Mouse (Mus musculus) MEL (cell line): ENCODE results near the gene Il12rb1. TPM values are rescaled to one million over a fixed set of nuclear protein-coding genes. Genes with fewer than 3 reads are reported as not detected.

ENCODE experiments used
- DNase-seq: peaks from one replicate; pipeline ENCODE4 v3.0.0; 2011; ENCODE audit warnings: low read depth, low spot score
- H3K27ac ChIP-seq: 2 replicates; pipeline ENCODE4 v1.5.1; 2012; ENCODE audit warnings: low read depth, mild to moderate bottlenecking, control low read depth, low read length, moderate library complexity; ENCODE audit not compliant: control insufficient read depth
- H3K27me3 ChIP-seq, 2 experiments: fragments of 150-350 bp in 1 of 2; sonication (generic) in 1 of 2; 2 replicates each; pipeline ENCODE4 v1.6.1; 2012; ENCODE audit warnings: low read length in 2 of 2, mild to moderate bottlenecking in 2 of 2, improper control_type of control experiment in 1 of 2, moderate library complexity in 1 of 2; ENCODE audit not compliant: insufficient read depth in 2 of 2, control insufficient read depth in 1 of 2
- H3K36me3 ChIP-seq, 2 experiments: 2 replicates each; pipeline ENCODE4 v1.6.1; 2012 to 2014; ENCODE audit warnings: low read length in 2 of 2, improper control_type of control experiment in 1 of 2, inconsistent platforms in 1 of 2, mild to moderate bottlenecking in 1 of 2; ENCODE audit not compliant: insufficient read depth in 2 of 2, control insufficient read depth in 1 of 2
- H3K4me1 ChIP-seq, 2 experiments: fragments of 150-350 bp in 1 of 2; sonication (generic) in 1 of 2; 2 replicates each; pipeline ENCODE4 v1.6.1; 2012; ENCODE audit warnings: low read length in 2 of 2, improper control_type of control experiment in 1 of 2, mild to moderate bottlenecking in 1 of 2; ENCODE audit not compliant: insufficient read depth in 2 of 2, control insufficient read depth in 1 of 2
- H3K4me3 ChIP-seq, 2 experiments: fragments of 150-350 bp in 1 of 2; sonication (generic) in 1 of 2; 2 replicates each; pipeline ENCODE4 v1.5.1; 2012; ENCODE audit warnings: low read depth in 2 of 2, low read length in 2 of 2, mild to moderate bottlenecking in 2 of 2, moderate library complexity in 2 of 2, control low read depth in 1 of 2, improper control_type of control experiment in 1 of 2; ENCODE audit not compliant: control insufficient read depth in 1 of 2, insufficient read depth in 1 of 2
- H3K79me2 ChIP-seq: 2 replicates; pipeline ENCODE4 v1.6.1; 2012; ENCODE audit warnings: mild to moderate bottlenecking, low read length, moderate library complexity; ENCODE audit not compliant: control insufficient read depth, poor library complexity, insufficient read depth
- H3K9ac ChIP-seq: 2 replicates; pipeline ENCODE4 v1.6.1; 2012; ENCODE audit warnings: low read depth, mild to moderate bottlenecking, control low read depth, low read length, moderate library complexity; ENCODE audit not compliant: control insufficient read depth, poor library complexity, severe bottlenecking
- H3K9me3 ChIP-seq: fragments of 150-350 bp; sonication (generic); replicated peaks from 2 replicates; pipeline ENCODE4 v1.6.1; 2012; ENCODE audit warnings: mild to moderate bottlenecking, low read length, improper control_type of control experiment, moderate library complexity; ENCODE audit not compliant: insufficient read depth
- CTCF ChIP-seq, 3 experiments: IDR thresholded peaks in 2 of 3; conservative IDR thresholded peaks in 1 of 3; 2 replicates each; pipeline ENCODE4 v1.5.1; 2011 to 2012; ENCODE audit warnings: low read length in 3 of 3, low read depth in 2 of 3, mild to moderate bottlenecking in 2 of 3, improper control_type of control experiment in 1 of 3, inconsistent platforms in 1 of 3, mixed read lengths in 1 of 3, moderate library complexity in 1 of 3; ENCODE audit not compliant: control insufficient read depth in 1 of 3, insufficient read depth in 1 of 3, poor library complexity in 1 of 3, severe bottlenecking in 1 of 3
- GABPA ChIP-seq: IDR thresholded peaks from 2 replicates; pipeline ENCODE4 v1.6.1; 2012; ENCODE audit warnings: low read depth, mild to moderate bottlenecking, inconsistent platforms, low read length, improper control_type of control experiment, moderate library complexity
- HCFC1 ChIP-seq: IDR thresholded peaks from 2 replicates; pipeline ENCODE4 v1.6.1; 2012; ENCODE audit warnings: low read depth, mild to moderate bottlenecking, inconsistent platforms, low read length, improper control_type of control experiment, moderate library complexity
- KAT2A ChIP-seq: conservative IDR thresholded peaks from 2 replicates; pipeline ENCODE4 v1.6.1; 2012; ENCODE audit warnings: low read depth, low read length, improper control_type of control experiment, inconsistent platforms
- MAX ChIP-seq: IDR thresholded peaks from 2 replicates; pipeline ENCODE4 v1.6.1; 2011; ENCODE audit warnings: low read length, improper control_type of control experiment
- MXI1 ChIP-seq: IDR thresholded peaks from 2 replicates; pipeline ENCODE4 v1.6.1; 2011; ENCODE audit warnings: mild to moderate bottlenecking, low read depth, low read length, improper control_type of control experiment
- MYB ChIP-seq: IDR thresholded peaks from 2 replicates; pipeline ENCODE4 v1.6.1; 2011; ENCODE audit warnings: mild to moderate bottlenecking, low read depth, low read length, improper control_type of control experiment
- NELFE ChIP-seq: IDR thresholded peaks from 2 replicates; pipeline ENCODE4 v1.6.1; 2011; ENCODE audit warnings: low read depth, low read length, improper control_type of control experiment
- POLR2AphosphoS2 ChIP-seq: IDR thresholded peaks from 2 replicates; pipeline ENCODE4 v1.6.1; 2011; ENCODE audit warnings: low read length, improper control_type of control experiment
- POLR2AphosphoS5 ChIP-seq: IDR thresholded peaks from 2 replicates; pipeline ENCODE4 v1.6.1; 2012; ENCODE audit warnings: low read depth, borderline replicate concordance, mild to moderate bottlenecking, inconsistent platforms, low read length, moderate library complexity, mixed read lengths
- TCF12 ChIP-seq: IDR thresholded peaks from 2 replicates; pipeline ENCODE4 v1.6.1; 2014; ENCODE audit warnings: low read depth, mild to moderate bottlenecking, inconsistent platforms, low read length, improper control_type of control experiment, moderate library complexity
- USF1 ChIP-seq: IDR thresholded peaks from 2 replicates; pipeline ENCODE4 v1.6.1; 2014; ENCODE audit warnings: low read depth, mild to moderate bottlenecking, inconsistent platforms, low read length, improper control_type of control experiment, moderate library complexity
- ZC3H11A ChIP-seq: IDR thresholded peaks from 2 replicates; pipeline ENCODE4 v1.6.1; 2012; ENCODE audit warnings: low read depth, mild to moderate bottlenecking, inconsistent platforms, low read length, improper control_type of control experiment
- ZKSCAN1 ChIP-seq: IDR thresholded peaks from 2 replicates; pipeline ENCODE4 v1.6.1; 2012; ENCODE audit warnings: low read depth, mild to moderate bottlenecking, inconsistent platforms, low read length, improper control_type of control experiment, moderate library complexity
- ZMIZ1 ChIP-seq: IDR thresholded peaks from 2 replicates; pipeline ENCODE4 v1.6.1; 2012; ENCODE audit warnings: low read depth, mild to moderate bottlenecking, inconsistent platforms, low read length, improper control_type of control experiment, moderate library complexity
- ZNF384 ChIP-seq: IDR thresholded peaks from 2 replicates; pipeline ENCODE4 v1.6.1; 2012; ENCODE audit warnings: low read depth, mild to moderate bottlenecking, inconsistent platforms, low read length, improper control_type of control experiment
- polyA plus RNA-seq, 2 experiments: library from polyadenylated mRNA; stranded (reverse) in 1 of 2; unstranded in 1 of 2; fragments of >175 nt in 1 of 2; fragments of >200 nt in 1 of 2; gene quantifications; 2 replicates each; pipeline versions ENCODE4 v1.2.1 to v1.2.4; 2012; ENCODE audit warnings: low replicate concordance in 2 of 2, low read depth in 1 of 2; ENCODE audit not compliant: insufficient read length in 2 of 2, insufficient read depth in 1 of 2, missing spikeins in 1 of 2
- total RNA-seq: library from RNA; depleted of rRNA; stranded (reverse); fragments of 300-350 nt; gene quantifications from 2 replicates; pipeline ENCODE4 v1.2.3, GENCODE M21; 2012

The Il12rb1 gene
- total and polyA plus RNA-seq, 3 experiments = 1.2 to 2.2 TPM; not detected in 1

DNA sequence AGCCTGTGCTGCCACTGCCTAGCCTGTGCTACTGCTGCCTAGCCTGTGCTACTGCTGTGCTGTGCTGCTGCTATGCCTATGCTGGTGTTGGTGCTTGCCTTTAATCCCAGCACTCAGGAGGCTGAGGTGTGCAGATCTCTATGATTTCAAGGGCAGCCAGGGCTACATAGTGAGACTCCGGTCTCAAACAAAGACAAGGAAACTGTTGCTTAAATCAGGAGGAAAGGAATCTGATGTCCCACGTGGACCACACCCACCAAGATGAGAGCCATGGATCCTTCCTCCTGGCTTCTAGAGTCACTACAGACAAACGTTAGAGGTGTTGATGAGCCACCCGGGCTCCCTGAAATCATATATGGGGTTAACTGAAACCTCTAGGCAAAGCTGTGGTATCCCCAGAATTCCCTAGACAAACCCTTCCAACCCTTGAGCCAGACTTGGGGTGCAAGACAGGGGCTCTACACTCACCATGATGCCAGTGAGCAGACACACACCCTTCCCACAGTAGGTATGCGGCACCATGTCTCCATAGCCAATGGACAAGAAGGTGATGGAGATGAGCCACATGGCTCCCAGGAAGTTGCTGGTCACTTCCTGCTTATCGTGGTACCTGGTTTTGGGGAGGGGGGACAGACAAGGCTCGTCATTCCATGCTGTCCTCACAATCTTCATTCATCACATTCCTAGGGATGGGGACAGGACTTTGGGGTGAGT is 42.0 kb downstream of the Il12rb1 start:
- Histone ChIP-seq H3K9me3 (no peaks in the 10 kb centered on the region), H3K27me3 (no peaks in the 10 kb centered on the region)

DNA sequence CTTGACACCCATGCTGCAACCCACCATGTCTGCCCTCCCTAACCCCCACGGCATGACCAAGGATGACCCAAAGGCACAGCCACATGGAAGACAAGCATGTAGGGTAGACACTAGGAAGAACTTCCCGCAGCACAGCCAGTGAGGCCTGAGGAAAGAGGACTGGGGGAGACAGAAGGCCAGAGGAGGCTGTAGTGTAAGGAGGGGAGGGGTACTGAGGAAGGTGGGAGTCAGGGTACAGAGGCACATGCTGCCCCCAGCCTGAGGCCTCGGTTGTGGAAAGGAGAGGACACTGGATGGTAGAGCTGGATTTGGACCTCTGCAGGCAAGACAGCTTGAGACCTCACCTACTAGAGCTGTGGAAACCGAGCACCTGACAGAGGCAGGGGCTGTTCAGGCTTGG is 42.7 kb downstream of the Il12rb1 start:
- no peaks in the 10 kb centered on the region for H3K27me3 ChIP-seq
- no peaks in the 10 kb centered on the region for H3K36me3 ChIP-seq
- no peak for DNase-seq
- peaks cover 0 to 10% of the 10 kb centered on the region in 2 experiments; a peak in 3 of 4 replicates for H3K4me1 ChIP-seq
- no peaks in the 10 kb centered on the region for H3K79me2 ChIP-seq
- no peak overlapping the region for H3K4me3 ChIP-seq
- H3K9me3 ChIP-seq = no peaks in the 10 kb centered on the region
- H3K27ac ChIP-seq = no peak overlapping the region
- TF ChIP-seq MXI1 (no peak), KAT2A (no peak), ZKSCAN1 (no peak), POLR2AphosphoS5 (no peak), ZC3H11A (no peak)
- no peak overlapping the region for H3K9ac ChIP-seq

More for the DNA sequence above, 42.0 kb downstream of the Il12rb1 start:
- no peak overlapping the region for H3K9ac ChIP-seq
- no peaks in the 10 kb centered on the region for H3K36me3 ChIP-seq
- peaks cover 0 to 10% of the 10 kb centered on the region in 2 experiments; a peak in 3 of 4 replicates for H3K4me1 ChIP-seq
- TF ChIP-seq GABPA (no peak), CTCF (IDR thresholded peaks at IDR 0.05 in 2 of 3, conservative IDR thresholded peaks at IDR 0.05 in 1 of 3; ENCODE audit: control insufficient read depth in 1 of 3, insufficient read depth in 1 of 3, low read depth in 2 of 3, low read length in 3 of 3, poor library complexity in 1 of 3, severe bottlenecking in 1 of 3) (no peak), MAX (no peak), TCF12 (no peak), ZMIZ1 (no peak), USF1 (no peak), HCFC1 (no peak), NELFE (no peak), POLR2AphosphoS5 (no peak), MYB (no peak), POLR2AphosphoS2 (no peak)
- no peak overlapping the region for H3K27ac ChIP-seq
- no peak overlapping the region for H3K4me3 ChIP-seq
- no peaks in the 10 kb centered on the region for H3K79me2 ChIP-seq
- no peak for DNase-seq

GRCm38 (mm10) chr8:70851837-70852236 is 43.6 kb downstream of the Il12rb1 start:
- TF ChIP-seq ZNF384 = no peak
- no peaks in the 10 kb centered on the region for H3K36me3 ChIP-seq
- peaks cover 0 to 16% of the 10 kb centered on the region in 2 experiments; a peak in 3 of 4 replicates for H3K4me1 ChIP-seq
- H3K27ac ChIP-seq = no peak overlapping the region
- H3K27me3 ChIP-seq = no peaks in the 10 kb centered on the region
- H3K79me2 ChIP-seq = no peaks in the 10 kb centered on the region; the same call in 1 of the 2 replicates
- H3K9ac ChIP-seq = no peak overlapping the region
- no peak for DNase-seq
- no peaks in the 10 kb centered on the region for H3K9me3 ChIP-seq
- no peak overlapping the region for H3K4me3 ChIP-seq
